Mouse (Mus musculus) G1E (cell line): ENCODE measurements around the gene Insl5.

ENCODE experiments used
- CTCF ChIP-seq: IDR thresholded peaks from 2 replicates; pipeline ENCODE4 v1.5.1; 2012; ENCODE audit warnings: low read depth, low read length, inconsistent platforms, mixed read lengths
- GATA1 ChIP-seq: IDR thresholded peaks from 2 replicates; pipeline ENCODE4 v1.6.1; 2012; ENCODE audit warnings: borderline replicate concordance, low read length, inconsistent platforms, mixed read lengths
- TAL1 ChIP-seq: conservative IDR thresholded peaks from 2 replicates; pipeline ENCODE4 v1.6.1; 2012; ENCODE audit warnings: low read depth, low read length, inconsistent platforms, mixed read lengths

GRCm38 (mm10) chr4:103039103-103039837, 12.6 kb upstream of the Insl5 start:
- TF ChIP-seq GATA1 (no peak), CTCF (no peak), TAL1 (no peak)
